Mouse (Mus musculus) ES-Bruce4 (cell line): ENCODE results near the gene Plekhm3.

Experiments used
- CTCF ChIP-seq: IDR thresholded peaks from one replicate; pipeline ENCODE4 v1.8.1; 2011; ENCODE audit warnings: low read depth, low read length
- EP300 ChIP-seq: IDR thresholded peaks from 2 replicates; pipeline ENCODE4 v1.6.1; 2011; ENCODE audit warnings: low read depth, low read length; ENCODE audit not compliant: insufficient read depth
- POLR2A ChIP-seq: IDR thresholded peaks from one replicate; pipeline ENCODE4 v1.8.1; 2011; ENCODE audit warnings: low read length; ENCODE audit not compliant: insufficient read depth

GRCm38 (mm10) chr1:64756640-64757030 lies 200.0 kb downstream of the Plekhm3 start:
- TF ChIP-seq CTCF (no peak), POLR2A (no peak), EP300 (no peak)
